Mouse (Mus musculus) lung, adult 2 months (tissue): ENCODE data around the gene Tap2.

Experiments
- CTCF ChIP-seq: fragments of 200-500 bp; IDR thresholded peaks from 2 replicates; pipeline ENCODE4 v1.5.1; 2011; ENCODE audit warnings: mild to moderate bottlenecking, low read length, control low read depth; ENCODE audit not compliant: insufficient read depth
- POLR2A ChIP-seq: fragments of 200-500 bp; IDR thresholded peaks from 2 replicates; pipeline ENCODE4 v1.6.1; 2011; ENCODE audit warnings: low read depth, mild to moderate bottlenecking, control low read depth, low read length, borderline replicate concordance; ENCODE audit errors: extremely low read depth

DNA sequence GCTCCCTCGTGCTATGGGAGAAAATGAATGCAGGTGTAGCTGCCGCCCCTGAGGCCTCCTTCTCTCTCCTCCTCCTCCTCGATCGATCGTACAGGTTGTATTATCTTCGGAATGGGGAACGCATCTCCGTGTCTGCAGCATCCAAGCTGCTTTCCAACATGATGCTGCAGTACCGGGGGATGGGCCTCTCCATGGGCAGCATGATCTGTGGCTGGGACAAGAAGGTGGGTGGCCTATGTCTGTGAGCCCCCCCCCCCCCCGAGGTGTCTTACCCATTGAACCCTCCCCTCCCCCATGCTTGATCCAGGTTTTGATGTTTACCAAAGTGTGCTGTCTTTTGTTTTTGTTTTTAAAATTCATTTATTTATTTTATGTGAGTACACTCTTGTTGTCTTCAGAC is 3.3 kb upstream of the Tap2 start:
- TF ChIP-seq CTCF (no peak), POLR2A (no peak)
